Mouse (Mus musculus): ENCODE measurements around the gene Fbxo34.
"Not testable (repeated sequence)": the region's sequence is repeated elsewhere in the genome, so short reads cannot be mapped to it uniquely, and the experiment has no call there.

The Fbxo34 gene

DNA sequence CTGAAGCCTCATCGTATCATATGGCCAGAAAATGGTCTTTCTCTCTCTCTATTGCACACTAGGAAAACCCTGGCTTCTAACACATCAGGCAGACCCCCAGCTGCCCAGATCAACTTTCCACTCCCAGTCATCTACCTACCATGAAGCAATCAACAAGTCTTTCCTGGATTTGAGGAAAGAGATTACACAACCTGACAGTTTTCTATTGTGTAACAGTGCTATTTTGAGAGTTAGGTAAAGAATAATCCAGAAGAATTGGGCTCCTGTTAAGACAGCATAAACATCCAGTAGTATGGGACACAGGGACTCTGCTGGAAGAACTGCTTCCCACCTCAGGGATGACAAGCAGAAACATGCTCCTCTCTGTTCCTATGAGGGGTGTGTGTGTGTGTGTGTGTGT lies 112.3 kb downstream of the Fbxo34 start:
- no peak for DNase-seq (ENCODE audit: low spot score)

DNA sequence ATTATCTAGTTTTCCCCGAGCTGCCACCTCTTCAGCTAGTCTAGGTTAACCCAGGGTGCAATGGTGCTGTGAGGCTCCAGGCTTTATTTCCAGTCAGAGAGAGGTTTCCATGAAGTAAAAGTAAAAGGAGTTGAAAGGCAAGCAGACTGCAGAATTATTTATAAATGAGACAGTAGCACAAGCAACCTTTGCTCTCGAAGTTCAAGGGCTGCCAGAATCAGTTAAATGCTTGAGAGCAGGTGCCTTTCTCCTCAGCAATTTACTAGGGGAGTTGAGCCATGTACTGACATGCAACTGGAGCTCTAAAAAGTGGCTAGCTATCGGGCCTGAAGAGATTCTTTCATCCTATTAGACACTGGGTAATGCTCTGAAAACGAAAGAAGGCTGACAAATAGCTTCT lies 112.9 kb downstream of the Fbxo34 start:
- DNase-seq (ENCODE audit: low spot score), result no peak

DNA sequence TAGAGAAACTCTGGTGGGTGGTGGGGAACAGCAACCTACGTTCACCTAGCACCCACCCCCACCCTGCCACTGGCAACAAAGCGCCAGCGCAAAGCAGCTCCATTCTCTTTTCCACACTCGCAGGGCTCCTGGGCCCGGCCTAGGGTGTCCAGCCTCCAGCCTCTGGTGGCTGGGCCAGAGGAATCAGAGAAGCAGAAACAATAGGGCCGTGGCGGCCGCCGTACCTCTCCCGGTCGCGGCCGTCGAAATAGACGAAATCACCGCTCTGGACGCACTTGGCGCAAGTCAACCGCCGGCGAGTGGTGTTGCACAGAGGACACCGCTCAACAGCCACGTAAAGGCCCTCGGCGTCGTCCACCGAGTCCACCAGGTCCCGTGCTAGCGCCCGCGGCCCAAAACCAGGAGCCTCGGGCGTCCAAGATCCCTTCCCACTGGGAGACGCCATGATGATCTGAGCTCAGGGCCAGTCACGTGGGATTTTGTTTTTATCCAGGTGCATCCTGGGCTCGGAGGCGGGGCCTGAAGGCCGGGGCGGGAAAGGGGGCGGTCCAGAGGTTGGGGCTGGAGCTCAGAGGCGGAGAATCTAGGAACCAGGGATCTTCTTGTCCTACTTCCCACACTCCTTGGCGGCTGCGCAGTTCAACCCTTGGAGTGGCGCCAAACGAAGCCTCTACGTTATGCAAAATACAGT lies 117.9 kb downstream of the Fbxo34 start:
- DNase-seq (ENCODE audit: low spot score), result peak; percentile 95

DNA sequence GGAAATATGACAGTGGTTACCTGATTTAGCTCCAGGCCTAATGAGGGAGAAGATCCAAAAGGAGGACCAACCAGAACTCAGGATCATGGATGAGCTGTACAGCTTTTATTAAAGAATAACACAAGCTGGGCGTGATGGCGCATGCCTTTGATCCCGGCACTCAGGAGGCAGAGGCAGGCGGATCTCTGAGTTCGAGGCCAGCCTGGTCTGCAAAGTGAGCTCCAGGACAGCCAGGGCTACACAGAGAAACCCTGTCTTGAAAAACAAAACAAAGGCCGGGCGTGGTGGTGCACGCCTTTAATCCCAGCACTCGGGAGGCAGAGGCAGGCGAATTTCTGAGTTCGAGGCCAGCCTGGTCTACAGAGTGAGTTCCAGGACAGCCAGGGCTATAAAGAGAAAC lies 120.3 kb downstream of the Fbxo34 start, which contains the start of gene Atg14:
Gene Atg14 (minus strand): TSS at position 101 of the 400 bp plus-strand sequence.
- not testable (repeated sequence) for DNase-seq (ENCODE audit: low spot score)

DNA sequence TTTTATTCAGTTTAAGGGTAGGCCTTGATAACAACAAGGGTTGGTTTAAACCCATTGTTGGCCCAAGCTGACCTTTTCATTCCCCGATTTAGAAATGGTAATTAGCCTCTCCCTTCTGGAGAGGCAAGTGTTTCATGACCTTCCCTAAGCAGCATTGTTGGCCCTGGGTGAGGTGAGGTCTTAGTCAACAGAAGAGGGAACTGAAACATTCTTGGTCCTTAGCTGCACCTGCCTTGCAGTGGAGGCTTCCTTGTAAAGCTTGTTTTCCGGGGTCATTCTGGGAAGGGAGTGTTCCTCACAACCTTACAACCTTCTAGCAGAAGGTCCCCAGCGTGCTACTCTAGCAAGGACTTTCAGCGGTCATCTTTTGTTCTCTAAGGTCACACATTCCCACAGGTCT lies 122.5 kb downstream of the Fbxo34 start:
- DNase-seq (ENCODE audit: low spot score), result no peak

DNA sequence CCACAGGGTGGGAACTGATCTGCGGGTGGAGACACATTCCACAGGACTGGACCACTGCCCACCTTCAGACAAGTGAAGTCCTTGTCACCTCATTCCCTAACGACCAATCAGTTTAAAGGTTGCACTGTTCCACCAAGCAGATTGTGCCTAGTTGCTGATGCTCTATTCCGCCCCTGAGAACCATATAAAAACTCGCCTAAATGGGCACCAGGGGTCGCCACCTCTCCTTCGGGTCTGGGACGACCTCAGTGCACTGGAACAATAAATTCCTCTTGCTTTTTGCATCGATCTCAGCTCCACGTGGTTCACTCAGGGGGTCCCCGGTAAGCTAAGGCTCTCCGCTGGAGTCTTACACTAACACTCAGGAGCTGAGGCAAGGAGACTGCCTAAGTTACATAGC lies 124.5 kb downstream of the Fbxo34 start:
- DNase-seq (ENCODE audit: low spot score), result no peak

DNA sequence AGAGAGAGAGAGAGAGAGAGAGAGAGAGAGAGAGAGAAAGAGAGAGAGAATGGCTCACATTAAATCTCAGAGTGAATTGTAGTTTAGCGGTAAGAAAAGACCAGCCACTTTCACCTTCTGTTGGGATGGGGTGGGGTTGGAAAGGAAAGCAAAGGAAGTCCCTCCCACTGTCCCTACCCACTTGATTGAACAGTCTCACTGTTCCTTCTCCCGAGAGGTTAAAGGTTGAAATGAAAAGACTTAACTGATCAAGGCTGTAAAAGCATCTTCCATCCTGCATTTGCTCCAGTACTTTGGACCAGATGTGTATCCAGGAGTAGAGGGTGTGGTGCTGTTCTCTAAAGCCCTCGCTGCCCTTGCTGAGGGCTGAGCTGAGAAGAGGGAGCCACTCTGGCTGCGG lies 126.5 kb downstream of the Fbxo34 start:
- DNase-seq (ENCODE audit: low spot score), result no peak

DNA sequence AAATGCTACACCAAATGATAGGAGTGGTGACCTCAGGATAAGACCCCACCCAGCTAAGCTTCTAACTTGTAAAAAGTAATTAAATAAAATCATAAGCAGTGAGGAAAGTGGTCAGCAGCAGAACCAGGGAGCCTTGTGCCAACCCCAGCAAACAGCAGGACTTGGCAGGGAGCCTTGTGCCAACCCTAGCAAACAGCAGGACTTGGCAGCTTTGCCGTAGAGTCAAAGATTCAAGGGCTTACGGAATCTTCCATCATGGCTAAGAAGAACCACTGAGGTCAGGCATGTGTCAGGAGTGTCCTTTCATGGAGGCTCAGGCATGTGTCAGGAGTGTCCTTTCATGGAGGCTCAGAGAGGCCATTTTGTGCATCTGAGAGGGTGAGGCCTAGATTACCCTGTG lies 127.9 kb downstream of the Fbxo34 start:
- DNase-seq (ENCODE audit: low spot score), result no peak

DNA sequence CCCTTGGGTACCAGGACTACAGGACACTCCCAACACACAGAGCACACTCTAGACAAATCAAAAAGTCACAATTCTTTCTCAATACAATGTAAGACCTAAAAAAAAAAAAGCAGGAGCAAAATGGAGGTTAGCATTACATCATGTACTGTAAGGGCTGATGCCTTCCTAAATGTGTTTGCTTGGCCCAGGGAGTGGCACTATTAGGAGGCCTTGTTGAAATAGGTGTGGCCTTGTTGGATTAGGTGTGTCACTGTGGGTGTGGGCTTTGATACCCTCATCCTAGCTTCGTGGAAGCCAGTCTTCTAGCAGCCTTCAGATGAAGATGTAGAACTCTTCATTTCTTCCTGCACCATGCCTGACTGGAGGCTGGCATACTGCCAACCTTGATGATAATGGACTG lies 131.1 kb downstream of the Fbxo34 start:
- DNase-seq (ENCODE audit: low spot score), result no peak
